Mouse (Mus musculus): Measurements from ENCODE around the gene Shc1. TPM values are rescaled to one million over a fixed set of nuclear protein-coding genes. Genes with fewer than 3 reads are reported as not detected.

Shc1 gene
- total RNA-seq, 2 experiments from 2014 or later: 12.1 to 12.4 TPM

DNA sequence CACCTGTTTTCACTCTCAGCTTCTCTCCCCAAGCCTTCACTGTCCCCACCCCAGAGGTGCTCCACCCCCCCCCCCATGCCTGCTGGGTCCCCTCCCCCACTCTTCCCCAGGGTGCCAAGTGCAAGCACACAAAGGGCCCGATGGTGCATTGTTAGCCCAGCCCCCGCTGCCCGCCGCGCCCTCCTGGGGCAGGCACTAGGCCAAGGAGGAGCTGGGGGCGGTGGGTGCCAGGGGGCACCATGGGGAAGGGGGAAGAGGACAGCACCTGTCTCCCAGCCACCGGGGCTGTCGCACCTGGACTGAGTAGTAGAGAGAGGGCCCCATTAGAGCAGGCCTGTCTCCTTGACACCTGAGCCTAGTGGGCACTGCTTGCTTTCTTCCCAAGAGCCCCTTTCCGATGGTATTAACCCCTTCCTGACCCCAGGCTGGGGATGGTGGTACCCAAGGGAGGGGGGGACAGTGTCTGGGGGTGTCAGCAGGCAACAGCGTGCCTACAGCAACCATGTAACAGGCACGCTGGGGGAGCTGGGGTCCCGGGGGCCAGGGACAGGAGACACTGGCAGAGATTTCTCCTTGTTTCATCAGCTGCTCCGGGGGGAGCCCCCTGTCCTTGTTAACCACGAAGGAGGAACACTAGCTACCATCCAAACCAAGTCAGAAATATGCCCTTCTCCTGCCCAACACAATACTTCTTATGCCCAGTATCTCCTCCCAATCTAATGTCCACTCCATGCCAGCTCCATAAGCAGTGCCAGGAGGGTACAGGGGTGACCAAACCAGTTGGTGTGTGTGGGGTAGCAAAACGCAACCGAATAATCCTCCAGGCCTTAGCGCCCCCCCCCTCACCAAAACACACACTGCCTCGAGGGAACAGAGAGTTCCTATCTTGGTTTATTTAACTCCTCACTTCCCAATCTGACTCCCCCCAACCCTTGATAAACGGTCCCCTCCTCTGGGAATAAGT, 27.3 kb upstream of the Shc1 start:
- DNase-seq: no peak

DNA sequence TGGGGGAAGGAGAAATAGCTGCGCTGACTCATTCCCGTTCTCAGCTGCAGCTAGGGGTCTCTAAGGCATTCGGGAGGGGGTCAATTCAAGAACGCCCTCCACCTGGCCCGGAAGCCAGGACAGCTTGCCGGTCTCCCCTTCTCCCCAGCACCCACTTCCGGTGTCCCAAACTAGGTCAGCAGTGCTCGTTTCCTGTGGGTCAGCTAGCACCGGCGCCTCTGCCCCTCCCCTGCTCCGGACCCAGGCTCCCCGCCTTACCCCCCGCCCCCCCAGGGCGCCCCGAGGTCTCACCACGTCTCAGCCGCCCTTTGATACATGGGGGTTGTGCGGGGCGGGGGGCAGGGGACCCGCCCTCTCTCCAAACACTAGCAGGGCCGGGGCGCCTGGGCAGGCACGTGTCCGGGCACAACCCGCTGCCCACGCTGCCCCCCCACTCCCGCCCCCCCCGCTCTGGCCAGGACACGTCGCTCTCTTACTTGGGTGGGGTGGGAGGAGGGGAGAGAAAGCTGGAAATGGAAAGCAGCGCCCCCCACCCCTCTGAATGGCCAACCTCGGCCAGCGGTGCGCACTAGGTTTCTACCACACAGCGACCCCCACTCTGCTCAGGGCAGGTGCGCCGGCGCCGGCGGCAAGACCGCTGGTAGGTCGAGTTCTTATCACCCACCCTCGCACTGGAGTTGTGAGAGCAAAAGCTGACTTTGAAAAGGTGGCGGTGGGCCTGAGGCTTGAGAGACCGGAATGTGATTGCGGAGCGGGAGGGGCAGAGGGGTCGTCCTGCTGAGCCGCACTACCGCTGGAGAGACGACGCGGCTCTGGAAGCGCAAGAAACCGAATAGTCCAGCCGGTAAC, 26.4 kb upstream of the Shc1 start:
- DNase-seq: no peak

DNA sequence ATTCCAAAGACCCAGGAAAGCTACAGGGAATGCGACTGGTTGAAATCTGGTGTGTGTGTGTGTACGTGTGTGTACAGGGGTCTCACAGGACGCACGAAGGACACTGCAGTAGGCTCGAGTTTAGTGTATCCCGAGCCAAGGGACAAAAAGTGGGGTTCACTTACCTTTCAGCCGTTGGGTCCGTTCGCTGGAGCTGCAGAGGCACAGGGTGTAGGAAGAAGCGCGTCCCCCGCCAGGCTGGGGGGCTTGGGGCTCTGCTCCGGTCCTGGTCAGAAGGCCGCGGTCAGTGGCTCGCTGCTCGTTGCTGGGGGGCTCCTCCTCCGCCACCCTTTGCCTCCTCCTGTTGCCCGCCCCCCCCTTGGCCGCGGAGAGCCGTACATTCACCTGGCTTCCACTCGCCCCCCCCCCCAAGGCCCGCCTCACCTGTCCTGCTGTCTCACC, 25.4 kb upstream of the Shc1 start:
- DNase-seq: no peak

DNA sequence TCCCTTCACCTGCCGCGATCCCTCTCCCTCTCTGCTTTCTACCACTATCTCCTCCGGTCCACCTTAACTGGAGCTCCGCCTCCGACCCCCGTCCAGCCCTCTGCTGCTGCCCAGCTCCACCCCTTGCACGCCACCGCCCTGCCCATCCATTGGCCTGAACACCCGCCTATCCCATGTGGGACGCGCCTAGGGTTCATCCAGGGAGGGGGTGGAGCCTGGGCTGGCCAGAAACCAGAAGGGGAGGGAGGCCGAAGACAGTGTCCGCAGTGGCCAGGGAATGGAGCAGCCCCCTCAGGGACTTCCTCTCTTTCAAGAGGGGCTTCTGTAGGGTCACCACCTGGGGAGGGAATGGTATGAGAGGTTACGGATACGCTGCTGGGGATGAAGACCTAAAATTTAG, 24.6 kb upstream of the Shc1 start:
- DNase-seq: peak; percentile 96

DNA sequence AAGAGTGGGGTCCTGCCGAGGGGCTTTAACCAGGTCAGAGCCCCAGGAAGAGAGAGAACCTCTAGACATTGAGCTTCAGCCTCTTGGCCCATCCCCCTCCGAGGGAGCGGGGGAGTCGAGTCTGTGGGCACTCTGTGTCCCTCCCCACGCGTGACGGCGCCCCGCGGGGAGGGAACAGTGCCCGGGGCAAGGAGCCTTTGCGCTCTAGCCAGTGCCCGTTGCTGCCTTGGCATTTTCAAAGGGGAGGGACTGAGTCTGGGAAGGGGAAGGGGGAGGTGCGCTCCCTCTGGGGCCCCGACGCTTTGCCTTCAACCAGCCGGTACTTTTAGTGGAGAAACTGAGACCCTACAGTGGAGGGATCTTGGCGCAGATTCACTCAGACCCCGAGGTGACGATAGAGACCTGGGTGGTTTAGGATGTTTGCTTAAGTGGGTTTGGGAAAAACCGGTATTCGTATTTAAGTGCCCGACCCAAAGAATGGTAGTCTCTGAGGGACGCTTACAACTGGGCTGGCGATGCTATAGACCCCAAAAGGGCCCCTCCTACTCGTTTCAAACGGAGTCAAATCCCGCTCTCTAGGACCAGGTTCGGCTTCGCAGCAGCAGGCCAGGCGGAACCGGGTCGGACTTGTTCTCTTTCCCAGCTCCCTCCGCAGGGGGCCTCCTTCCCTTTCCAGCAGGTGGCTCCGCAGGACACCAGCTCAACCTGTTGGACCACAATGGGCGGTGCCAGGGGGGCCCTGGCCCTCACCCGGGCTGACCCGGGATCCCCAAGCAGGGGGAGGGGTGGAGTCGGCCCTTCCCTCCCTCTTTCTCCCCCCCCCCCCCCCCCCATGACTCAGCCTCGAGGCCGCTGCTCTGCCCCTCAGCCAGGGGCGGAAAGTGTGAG, 24.0 kb upstream of the Shc1 start, which contains the start of gene Zbtb7b:
TSS of gene Zbtb7b (minus strand) at position 771 of the 888 bp plus-strand sequence.
- peak; percentile 65 to 67 for DNase-seq

DNA sequence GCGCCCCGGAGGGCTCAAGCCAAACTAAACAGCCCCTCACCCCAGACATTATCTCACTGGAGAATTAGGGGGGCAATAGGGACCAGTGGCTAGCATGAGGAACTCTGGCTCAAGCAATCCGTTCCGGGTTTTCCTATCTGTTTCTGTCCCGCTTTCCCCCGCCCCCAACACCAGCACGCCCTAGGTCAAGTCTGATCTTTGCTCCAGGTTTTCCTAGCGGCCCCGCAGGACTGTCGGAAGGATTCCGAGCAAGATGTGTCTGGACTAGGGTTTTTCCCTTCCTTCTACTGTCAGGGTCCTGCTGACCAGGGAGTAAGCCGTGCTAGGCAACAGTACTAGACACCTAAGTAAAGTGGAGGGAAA, 23.4 kb upstream of the Shc1 start:
- no peak for DNase-seq

DNA sequence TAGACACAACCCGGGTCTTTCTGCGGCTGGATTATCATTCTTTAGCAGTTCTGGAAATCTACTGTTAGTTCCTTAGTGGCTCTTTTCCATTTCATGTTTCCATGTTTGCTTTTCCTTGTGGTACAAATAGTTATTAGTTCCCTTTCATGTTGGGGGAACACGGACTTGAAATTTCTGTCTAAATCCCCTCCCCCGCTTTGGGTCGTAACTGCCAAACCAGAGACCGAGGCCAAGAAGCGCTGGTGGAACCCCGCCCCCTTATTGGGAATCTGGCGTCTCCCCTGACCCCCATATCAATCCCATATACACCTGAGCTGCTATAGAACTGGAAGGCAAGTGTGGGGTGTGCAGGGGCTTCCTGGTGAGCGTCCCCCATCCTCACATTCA, 22.8 kb upstream of the Shc1 start:
- no peak for DNase-seq

DNA sequence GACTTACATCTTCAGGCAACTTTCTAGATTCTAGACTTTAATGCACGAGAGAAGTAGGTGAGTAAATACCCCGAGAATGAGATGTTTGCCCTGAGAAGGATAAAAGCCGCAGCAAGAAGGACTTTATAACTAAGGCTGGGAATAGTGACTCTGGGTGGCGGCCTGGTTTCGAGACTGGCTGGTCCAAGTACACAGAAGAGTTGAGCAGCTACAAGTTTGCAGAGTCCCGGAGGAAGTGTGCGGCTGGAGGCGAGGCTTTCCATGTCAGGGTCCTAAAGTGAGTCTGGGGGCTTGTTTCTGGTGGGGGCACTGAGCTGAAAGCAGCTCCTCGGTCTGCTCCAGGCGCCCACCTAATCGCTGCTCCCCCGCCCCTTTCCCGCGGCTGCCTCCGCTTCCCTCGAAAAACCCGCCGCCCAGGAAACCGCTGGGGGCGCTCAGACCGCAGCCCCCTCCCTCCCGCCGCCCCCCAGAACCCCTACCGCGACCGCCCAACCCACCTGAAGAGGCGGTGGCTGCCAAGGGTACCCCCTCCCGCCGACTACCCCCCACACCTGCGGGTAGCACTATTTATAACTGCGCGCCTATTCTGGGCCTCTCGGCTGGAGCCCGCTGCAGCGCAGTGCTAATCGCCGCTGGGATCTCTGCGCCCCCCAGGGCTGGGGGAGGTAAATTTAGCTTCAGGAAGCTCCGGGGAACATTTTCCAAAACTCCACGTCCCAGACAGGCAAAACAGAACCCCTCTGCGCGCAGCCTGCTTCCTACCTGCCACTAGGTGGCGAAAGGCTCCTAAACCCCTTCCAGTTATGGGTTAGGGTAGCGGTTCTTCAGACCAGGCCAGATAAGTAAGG, 22.2 kb upstream of the Shc1 start:
- DNase-seq: no peak

DNA sequence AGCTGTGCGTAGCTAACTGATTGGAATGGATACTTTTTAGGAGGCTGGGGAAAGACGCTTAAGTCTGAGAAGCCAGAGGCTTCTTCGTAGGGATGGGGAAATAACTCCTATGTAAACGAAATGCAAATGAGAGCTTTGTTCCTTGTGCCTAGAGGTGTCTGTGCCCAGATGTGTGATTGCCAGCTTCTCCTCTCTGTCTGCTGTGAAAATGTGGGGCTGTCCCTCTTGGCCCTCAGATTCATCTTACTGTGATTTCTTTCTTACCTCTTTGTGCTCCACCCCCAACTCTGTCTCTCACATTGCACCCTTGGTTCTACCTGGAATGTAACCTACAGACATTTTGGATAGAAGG, 21.6 kb upstream of the Shc1 start:
- DNase-seq: no peak

DNA sequence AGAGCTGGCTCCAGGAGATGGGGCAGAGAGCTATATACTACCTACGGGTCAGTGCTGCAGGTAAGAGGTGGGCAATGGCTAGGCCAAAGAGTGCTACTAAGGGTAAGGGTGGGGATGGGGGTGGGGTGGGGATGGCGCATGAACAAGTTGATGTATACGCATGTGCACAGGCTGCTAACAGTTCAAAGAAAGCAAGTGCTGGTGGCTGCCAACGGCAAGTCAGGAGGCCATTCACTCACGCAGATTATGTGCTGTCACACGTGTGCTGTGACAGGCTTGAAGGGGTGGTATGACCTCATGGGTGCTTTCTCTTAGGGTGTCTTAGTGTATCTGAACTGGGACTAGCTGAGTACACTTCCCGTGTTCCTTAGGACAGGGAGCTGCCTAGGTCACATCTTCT, 16.9 kb upstream of the Shc1 start:
- DNase-seq: no peak

DNA sequence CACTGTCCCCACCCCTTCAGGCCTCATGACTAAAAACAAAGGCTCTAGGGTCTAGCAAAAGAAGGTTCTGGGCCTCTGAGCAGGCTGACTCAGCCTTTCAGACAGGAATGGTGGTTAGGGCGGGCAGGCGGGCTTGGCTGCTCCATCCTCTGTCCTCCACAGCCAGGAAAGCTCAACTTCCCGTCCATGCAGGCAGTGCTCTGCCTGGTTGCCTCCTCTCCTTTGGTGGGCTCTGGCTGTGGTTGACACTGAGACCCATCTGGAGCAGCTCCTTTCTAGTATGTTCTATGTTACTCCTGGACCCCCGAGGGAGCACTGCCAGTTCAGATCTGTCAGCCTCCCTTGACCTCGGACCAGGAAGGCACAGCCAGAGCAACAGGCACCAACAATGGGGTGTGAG, 15.6 kb upstream of the Shc1 start, which contains the start of gene Lenep:
TSS of gene Lenep (minus strand) at position 101 of the 400 bp plus-strand sequence.
- no peak for DNase-seq

DNA sequence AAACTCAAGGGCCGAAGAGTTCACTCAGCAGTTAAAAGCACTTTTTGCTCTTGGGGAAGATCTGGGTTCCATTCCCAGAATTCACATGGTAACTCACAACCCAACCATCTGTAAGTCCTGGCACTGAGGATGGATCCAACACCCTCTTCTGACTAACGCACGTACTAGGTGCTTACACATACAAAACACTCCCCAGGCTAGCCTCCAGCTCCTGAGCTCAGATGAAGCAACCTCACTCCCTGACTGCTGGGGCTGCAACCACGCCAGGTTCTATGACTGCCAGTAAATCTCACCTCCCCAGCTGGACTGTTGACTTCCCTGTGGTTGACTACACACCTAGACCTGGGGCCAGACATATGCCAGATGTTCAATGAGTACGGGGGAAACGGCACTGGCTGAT, 11.4 kb upstream of the Shc1 start:
- no peak for DNase-seq

DNA sequence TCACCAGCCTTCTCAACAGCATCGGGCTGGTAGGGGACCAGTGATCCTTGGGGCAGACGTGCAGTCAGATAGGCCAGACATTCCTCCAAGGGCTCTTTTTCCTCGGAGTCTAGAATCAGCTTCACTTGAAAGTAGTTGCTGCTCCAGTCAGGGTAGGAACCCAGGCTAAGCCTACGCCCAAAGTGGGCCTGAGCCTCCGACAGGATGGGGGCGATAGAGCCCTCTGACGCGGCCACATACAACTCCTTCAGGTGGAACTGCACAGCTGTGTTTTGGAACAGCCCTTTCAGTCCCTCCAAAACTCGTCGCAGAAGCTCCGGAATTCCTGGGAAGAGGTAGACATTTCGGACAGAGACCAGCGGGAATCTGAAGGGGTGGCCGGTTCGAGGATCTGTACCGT, 9.8 kb upstream of the Shc1 start:
- DNase-seq: no peak

DNA sequence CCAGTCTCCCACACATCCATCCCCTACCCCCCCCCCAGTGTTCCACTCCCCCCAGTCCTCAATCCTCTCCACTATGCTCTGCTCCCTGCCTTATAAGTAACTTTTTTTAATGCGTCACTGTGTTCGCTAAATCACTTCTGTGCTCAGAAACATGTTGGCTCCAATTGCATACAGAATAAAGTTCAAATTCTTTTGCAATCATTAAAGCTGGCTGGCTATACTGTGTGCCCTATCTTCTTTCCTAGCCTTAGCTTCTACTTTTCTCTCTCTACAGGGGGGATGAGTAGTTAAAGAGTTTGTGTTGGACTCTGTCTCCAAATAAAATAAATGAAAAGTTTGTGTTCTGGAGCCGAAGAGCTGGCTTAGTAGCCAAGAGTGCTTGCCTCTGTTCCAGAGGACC, 8.5 kb upstream of the Shc1 start:
- DNase-seq: no peak

DNA sequence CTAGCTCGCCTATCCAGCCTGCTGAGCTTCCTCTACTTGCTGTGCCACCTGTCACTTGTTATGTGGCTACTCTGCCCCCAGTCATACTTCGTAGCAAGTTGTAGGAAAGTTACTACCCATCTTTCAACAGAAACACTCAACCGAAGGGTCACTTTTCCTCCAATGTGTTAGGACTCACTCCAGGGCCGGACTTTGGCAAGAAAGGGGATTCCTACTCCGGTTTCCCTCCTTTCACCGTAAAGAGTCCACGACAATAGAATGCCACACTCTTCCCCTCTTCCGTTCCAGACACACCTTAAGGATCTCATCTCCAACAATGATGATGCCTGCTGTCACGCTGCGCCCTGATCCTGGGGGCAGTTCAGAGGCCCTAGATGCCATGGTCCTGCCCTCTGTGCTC, 7.4 kb upstream of the Shc1 start:
- no peak for DNase-seq

DNA sequence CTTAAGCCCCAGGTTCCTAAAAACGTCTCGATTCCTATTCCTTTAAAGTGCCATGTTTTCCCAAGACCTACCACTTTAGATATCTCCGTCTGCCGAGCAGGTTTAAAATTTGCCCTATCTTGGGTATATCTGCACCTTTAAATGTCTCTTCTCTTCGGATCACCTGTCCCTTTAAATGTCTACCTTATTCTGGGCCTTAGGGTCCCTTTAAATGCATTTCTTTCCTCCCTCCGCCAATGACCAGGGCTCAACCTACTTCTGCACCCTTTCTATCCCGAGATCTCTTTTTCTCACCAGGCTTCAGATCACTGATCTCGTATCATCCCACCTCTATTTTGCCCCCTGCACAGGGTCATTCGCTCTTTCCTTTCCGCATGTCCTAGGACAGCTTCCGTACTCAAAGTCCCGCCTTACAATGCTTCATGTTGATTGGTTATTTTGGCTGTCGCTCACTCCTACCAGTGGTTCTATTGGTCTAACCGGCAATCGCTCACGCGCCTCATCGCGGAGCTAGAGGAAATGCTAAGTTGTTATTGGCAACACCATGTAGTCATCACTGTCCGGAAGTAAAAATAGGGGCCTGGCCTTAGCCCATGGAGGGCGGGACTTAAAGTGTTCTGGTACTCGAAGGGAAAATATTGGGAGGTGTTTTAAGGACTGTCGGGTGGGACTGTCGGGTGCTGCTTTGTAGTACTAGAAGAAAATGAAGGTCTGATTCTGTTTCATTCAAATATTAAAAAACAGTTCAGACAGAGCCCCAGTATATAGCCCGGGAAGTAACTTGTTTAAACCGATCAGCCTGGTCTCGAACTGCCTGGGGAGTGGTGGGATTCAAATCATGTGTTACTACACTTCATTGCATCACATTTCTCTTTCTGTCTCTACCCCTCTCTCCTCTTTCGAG, 6.5 kb upstream of the Shc1 start, which contains the start of gene Flad1:
TSS of gene Flad1 (minus strand) at position 381 of the 904 bp plus-strand sequence.
- peak; percentile 96 to 99 for DNase-seq

DNA sequence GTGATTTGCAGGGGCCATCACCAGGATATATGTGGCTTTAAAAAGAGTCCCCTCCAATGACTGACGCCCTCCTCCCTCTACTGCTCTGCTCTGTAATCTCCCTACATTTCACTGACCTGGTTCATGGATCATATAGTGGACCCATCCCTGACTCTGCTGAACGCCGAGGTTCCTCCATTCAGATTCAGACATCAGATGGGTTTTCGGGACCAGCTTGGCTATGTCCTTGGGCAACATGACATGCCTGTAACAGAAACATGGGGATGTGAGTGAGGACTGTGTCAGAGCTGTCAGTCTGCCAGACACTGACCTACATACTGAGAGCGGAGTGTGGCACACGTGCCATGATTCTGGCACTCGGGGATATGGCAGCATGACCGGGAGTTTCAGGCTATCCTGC, 2.1 kb upstream of the Shc1 start:
- DNase-seq: no peak

DNA sequence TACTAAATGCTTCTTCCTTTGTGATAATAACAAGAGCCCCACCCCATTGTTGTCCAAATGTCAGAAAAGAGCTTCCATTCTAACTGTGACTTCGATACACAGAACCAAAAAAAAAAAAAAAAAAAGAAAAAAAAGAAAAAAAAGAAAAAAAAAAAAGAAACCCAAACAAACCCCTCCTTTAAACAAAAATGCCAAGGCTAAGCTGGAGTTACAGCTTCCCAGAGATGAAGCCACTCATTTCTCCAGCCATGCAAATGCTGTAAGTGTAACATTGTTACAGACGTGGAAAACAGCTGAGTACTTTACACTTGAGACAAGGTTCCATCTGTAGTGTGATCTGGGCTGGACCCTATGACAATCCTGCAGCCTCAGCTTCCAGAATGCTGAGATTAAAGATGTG, 1.1 kb upstream of the Shc1 start:
- DNase-seq: no peak

DNA sequence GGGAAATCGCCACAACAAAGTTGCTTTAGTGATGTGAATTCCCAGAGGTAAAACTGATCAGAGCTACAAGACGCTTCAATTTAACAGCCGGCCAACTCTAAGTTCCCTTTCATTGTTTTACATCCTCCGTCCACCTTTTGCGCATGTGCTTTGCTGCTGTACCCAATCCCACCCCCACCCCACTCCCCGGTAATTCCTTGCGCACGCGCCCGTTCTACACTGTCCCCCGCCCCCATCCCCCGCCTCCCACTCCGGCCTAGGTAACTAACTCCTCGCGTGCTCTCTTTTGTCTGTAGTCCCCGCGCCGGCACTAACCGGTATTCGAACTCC, 438 bp upstream of the Shc1 start:
- DNase-seq: no peak

DNA sequence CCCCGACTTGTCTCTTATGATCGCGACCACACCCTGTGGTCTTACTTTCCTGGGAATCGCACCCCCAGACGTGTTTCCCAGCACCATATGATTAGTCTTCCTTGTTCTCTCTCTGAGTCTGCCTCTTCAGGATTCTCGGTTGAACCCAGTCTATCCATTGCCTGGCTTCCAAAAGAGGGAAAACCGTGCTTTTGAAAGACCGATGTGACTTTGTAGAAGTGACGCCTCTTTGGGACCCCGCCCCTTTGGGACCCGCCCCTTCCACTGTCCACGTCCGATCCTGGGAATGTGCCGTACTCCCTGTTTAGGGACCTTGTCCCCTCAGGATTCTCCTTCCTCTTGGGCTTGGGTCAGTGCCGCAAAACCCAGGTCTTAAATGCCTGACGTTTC, 613 bp downstream of the Shc1 start:
- DNase-seq: no peak
